Mouse (Mus musculus) kidney, adult 2 months (tissue): ENCODE results near the gene Tgm2. TPM values are rescaled to one million over a fixed set of nuclear protein-coding genes. Genes with fewer than 3 reads are reported as not detected.

Experiments used
- DNase-seq: peaks from one replicate; pipeline ENCODE4 v3.0.0; 2021
- H3K27ac ChIP-seq: fragments of 200-500 bp; 2 replicates; pipeline ENCODE4 v1.5.1; 2012; ENCODE audit warnings: low read depth, low read length, control low read depth, inconsistent platforms; ENCODE audit not compliant: insufficient read depth
- H3K27me3 ChIP-seq: fragments of 200-500 bp; replicated peaks from 2 replicates; pipeline ENCODE4 v1.6.1; 2012; ENCODE audit warnings: mild to moderate bottlenecking, moderate library complexity, low read length, inconsistent platforms; ENCODE audit not compliant: control insufficient read depth, insufficient read depth
- H3K36me3 ChIP-seq: fragments of 200-500 bp; 2 replicates; pipeline ENCODE4 v1.6.1; 2012; ENCODE audit warnings: mild to moderate bottlenecking, moderate library complexity, low read length, inconsistent platforms; ENCODE audit not compliant: control insufficient read depth, insufficient read depth
- H3K4me1 ChIP-seq: fragments of 200-500 bp; 2 replicates; pipeline ENCODE4 v1.6.1; 2011; ENCODE audit warnings: low read length; ENCODE audit not compliant: control insufficient read depth, insufficient read depth
- H3K4me3 ChIP-seq: fragments of 200-500 bp; 2 replicates; pipeline ENCODE4 v1.5.1; 2011; ENCODE audit warnings: mild to moderate bottlenecking, low read depth, low read length, control low read depth; ENCODE audit not compliant: insufficient read depth
- CTCF ChIP-seq: fragments of 200-500 bp; conservative IDR thresholded peaks from 2 replicates; pipeline ENCODE4 v1.5.1; 2011; ENCODE audit warnings: low read depth, mild to moderate bottlenecking, control low read depth, low read length, moderate library complexity, mixed read lengths; ENCODE audit not compliant: insufficient read depth, insufficient read length
- POLR2A ChIP-seq: fragments of 200-500 bp; IDR thresholded peaks from one replicate; pipeline ENCODE4 v1.6.1; 2011; ENCODE audit warnings: low read depth, low read length, control low read depth
- WGBS: fragments of 180-500 bp; shearing (Covaris S2); methylation state at CpG from one replicate; pipeline ENCODE4 v1.1.7; 2018; 5-methylcytosine and 5-hydroxymethylcytosine counted together
- polyA plus RNA-seq: library from polyadenylated mRNA; depleted of rRNA; stranded (reverse); fragments of >200 nt; gene quantifications from 2 replicates; pipeline ENCODE4 v1.2.3, GENCODE M21; 2012

The Tgm2 gene
- polyA plus RNA-seq, 1 experiment: 221 TPM

DNA sequence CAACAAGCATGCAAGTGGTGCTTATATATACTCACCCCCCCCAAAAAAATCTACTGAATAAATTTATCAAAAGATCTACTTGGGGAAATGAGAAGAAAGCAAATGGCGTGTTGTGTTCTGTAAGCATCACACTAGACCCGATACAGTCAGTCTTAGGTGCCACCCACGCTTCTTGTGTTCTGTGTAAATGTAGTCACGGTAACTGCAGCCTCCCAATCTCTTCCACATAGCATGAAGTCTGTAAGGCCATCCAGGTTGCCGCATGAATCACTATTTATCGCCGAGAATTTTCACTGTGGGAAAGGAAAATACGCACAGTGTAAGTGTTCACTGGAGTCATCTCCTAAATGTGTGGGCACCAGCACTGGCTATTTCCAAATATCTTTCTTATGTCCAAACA is 37.0 kb upstream of the Tgm2 start:
- no peak for TF ChIP-seq CTCF
- TF ChIP-seq POLR2A: no peak
- no peak overlapping the region for H3K27ac ChIP-seq
- no peaks in the 10 kb centered on the region for H3K27me3 ChIP-seq
- DNase-seq: no peak
- no peak overlapping the region for H3K4me3 ChIP-seq
- H3K36me3 ChIP-seq: no peaks in the 10 kb centered on the region
- peaks cover 8% of the 10 kb centered on the region; the same call in 1 of the 2 replicates for H3K4me1 ChIP-seq
- WGBS: 92% methylated on average over 8 of the region's 8 CpGs

DNA sequence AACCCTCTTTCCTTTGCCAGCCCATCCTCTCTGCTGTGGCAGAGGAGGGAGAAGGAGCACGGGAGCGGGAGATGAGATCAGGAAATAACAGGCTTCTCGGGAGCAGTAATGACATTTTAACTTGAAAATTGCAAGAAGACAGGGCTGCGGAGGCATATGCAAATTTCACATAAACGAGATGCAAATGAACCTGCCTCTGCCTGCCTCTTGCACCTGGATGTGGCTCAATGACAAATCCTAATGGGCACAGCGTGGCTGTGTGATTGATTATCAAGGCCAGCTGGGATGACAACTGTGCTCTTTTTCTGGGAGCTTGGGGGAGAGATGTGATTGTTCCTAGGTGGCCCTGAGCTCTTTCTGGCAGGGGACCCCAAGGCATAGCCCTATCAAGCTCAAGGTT is 35.7 kb upstream of the Tgm2 start:
- TF ChIP-seq POLR2A: no peak
- no peak for TF ChIP-seq CTCF
- 73% methylated on average over 6 of the region's 6 CpGs for WGBS
- DNase-seq: no peak
- Histone ChIP-seq H3K36me3 (no peaks in the 10 kb centered on the region), H3K4me3 (no peak overlapping the region), H3K4me1 (peaks cover 8% of the 10 kb centered on the region; the same call in 1 of the 2 replicates), H3K27ac (no peak overlapping the region), H3K27me3 (no peaks in the 10 kb centered on the region)

DNA sequence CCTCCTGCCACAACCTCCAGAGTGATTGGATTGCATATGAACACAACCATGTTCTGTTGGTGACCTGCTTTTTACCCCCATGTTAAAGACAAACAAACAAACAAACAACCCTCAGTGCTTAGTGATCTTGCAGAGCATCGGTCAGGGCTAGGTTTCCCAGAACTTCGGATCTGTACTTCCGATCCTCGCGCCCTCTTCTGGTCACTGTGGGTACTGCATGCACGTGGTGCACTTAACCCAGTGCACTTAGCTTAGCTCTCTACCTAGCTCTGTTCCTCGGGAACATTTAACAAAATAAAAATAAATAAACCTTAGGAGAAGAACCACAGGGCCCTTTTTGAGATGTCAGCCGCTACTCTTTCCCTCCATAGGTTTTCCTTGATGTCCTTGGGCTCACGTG is 34.6 kb upstream of the Tgm2 start:
- H3K27me3 ChIP-seq: no peaks in the 10 kb centered on the region
- no peak overlapping the region for H3K4me3 ChIP-seq
- WGBS: 56% methylated on average over 9 of the region's 9 CpGs
- no peaks in the 10 kb centered on the region for H3K36me3 ChIP-seq
- TF ChIP-seq CTCF (peak; percentile 76), POLR2A (no peak)
- H3K4me1 ChIP-seq: peaks cover 8% of the 10 kb centered on the region; the same call in 1 of the 2 replicates
- DNase-seq: peak; percentile 63
- no peak overlapping the region for H3K27ac ChIP-seq

DNA sequence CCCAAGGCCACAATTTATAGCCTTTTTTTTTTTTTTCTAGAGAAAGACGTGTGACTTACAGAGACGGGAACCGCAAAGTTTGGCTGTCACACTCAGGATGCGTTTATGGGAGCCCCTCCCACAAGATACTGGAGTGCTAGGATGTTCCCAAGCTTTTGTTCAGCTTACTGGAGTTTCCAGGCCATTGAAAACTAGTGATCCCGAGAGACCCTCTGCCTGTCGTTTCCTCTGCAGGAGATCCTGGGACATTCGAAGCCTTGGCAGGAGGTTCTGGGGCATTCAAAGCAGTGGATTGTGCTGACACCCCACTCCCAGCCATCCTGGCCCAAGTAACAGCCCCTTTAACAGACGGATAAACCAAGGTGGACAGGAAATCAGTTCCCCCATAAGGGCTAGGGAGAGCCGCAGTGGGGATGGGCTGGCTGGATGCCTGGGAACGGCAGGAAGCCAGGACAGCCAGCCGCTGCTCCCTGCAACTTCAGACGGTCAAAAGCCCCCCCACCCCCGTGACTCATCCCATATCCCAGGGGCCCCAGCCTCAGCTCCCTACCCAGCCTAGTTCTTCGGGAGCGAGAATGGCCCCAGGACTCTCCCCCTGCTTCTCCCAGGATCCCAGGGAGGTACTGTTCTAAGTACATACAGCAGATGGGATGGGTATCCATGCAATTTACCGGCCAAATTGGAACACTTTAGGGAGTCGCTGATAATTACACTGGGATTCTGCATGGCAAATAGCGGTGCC is 33.3 kb upstream of the Tgm2 start:
- Histone ChIP-seq H3K27me3 (no peaks in the 10 kb centered on the region), H3K36me3 (no peaks in the 10 kb centered on the region), H3K27ac (0 out of 2 replicates have a peak overlapping the region, but pooled peaks have one; percentile 33), H3K4me3 (peak overlapping the region; percentile 55), H3K4me1 (peaks cover 8% of the 10 kb centered on the region; the same call in 1 of the 2 replicates)
- WGBS: 26% methylated on average over 18 of the region's 18 CpGs
- peak; percentile 31 for DNase-seq
- TF ChIP-seq POLR2A: no peak
- TF ChIP-seq CTCF: no peak

DNA sequence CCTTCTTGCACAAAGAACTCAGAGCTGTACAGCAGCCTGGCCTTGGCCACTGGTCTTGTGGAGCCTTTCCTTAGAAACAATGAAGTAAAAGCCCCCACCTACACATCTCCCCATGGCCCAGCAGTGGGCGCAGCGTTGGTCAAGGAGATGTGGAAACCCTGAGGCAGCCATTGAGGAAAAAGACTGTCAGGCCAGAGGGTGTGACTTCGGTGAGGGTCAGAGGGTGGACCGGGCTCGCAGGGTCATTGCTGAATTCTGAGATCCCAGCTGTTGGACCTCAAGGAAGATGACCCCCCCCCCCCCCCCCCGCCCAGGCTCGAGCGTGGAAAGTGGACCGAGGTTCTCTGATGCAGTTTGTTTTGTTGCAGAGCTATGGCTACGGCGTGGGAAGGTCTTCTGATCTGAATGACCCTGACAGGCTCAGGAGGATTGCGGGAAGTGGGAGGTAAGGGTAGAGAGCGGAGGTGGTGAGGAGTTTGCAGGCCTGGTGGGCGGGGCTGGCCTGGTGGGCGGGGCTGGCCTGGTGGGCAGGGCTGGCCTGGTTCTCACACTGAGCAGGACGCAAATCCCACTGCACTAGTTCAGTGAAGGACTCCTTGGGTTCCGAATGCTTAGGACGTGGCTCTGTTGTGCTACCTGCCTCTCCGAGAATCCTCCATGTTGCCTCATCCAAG is 32.6 kb upstream of the Tgm2 start:
- TF ChIP-seq CTCF: no peak
- no peak for TF ChIP-seq POLR2A
- H3K27ac ChIP-seq: 0 out of 2 replicates have a peak overlapping the region, but pooled peaks have one; percentile 33
- H3K27me3 ChIP-seq: no peaks in the 10 kb centered on the region
- H3K4me1 ChIP-seq: peaks cover 12% of the 10 kb centered on the region; the same call in 1 of the 2 replicates
- H3K4me3 ChIP-seq: peak overlapping the region; percentile 55
- WGBS: 11% methylated on average over 19 of the region's 19 CpGs
- DNase-seq: peak; percentile 87
- no peaks in the 10 kb centered on the region for H3K36me3 ChIP-seq

DNA sequence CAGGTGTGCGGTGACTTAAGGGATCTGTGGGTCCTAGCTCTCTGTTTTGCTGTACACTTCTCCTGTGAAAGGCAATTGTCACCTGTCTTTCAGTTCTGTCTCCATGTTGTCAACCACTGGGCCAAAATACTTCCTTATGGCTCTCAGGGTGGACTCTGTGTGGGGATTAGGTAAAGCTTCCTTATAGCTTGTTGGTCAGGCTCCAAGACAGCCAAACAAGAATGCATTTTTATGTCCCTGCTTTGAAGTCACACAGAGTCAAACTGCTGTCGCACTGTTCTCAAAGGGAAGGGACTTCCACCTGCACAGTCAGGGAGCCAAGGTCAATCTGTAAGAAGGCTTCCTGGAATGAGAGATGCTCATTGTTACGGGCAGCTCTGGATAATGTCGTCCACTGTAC is 31.9 kb upstream of the Tgm2 start:
- TF ChIP-seq CTCF (no peak), POLR2A (no peak)
- no peaks in the 10 kb centered on the region for H3K27me3 ChIP-seq
- DNase-seq: no peak
- WGBS: 79% methylated on average over 4 of the region's 4 CpGs
- H3K27ac ChIP-seq: no peak overlapping the region
- H3K36me3 ChIP-seq: no peaks in the 10 kb centered on the region
- peaks cover 12% of the 10 kb centered on the region; the same call in 1 of the 2 replicates for H3K4me1 ChIP-seq
- no peak overlapping the region for H3K4me3 ChIP-seq

DNA sequence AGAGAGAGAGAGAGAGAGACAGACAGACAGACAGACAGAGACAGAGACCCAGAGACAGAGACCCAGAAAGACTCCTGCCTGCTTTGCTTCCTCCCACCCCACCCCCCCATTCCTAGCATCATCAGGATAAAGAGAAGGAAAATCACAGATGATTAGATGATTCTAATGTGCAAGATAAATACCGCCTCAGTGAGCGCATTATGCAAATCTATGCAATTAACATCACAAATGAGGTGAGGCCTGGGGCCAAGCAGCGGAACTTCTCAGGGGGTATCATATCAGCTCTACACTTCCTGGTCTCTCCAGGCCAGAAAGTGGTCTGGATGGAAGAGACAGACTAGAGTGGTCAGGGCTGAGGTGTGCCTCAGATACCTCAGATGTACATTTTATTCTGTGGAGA is 31.3 kb upstream of the Tgm2 start:
- Histone ChIP-seq H3K27ac (no peak overlapping the region), H3K4me3 (no peak overlapping the region), H3K4me1 (peaks cover 12% of the 10 kb centered on the region; the same call in 1 of the 2 replicates), H3K36me3 (no peaks in the 10 kb centered on the region), H3K27me3 (no peaks in the 10 kb centered on the region)
- no peak for TF ChIP-seq CTCF
- no peak for TF ChIP-seq POLR2A
- 88% methylated on average over 3 of the region's 3 CpGs for WGBS
- no peak for DNase-seq
